Mouse (Mus musculus): ENCODE data around the gene D2hgdh.
A peak's percentile ranks its signal among the peaks of the same experiment; 100 is the strongest.

The D2hgdh gene

DNA sequence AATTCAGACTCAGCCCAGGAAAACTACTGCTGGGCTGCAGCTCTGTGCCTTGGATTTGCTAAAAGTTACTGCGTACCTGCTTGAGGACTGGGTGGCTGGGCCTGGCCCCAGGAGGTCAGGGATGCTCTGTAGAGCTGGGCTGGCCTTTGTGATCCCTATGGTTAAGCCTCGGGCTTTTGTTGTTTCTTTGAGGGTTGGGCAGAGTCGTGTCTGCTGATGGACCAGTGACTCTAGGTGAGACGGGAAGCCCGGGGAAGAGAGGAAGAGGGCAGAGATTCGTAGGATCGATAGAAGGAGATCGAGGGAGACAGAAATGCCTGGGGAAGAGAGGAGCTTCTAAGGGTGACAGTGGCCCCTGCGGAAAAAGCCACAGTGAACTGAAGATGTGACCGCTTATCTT is at the start of gene D2hgdh:
Gene D2hgdh (plus strand): TSS at position 301 of the 400 bp plus-strand sequence.
- DNase-seq (ENCODE audit: extremely low spot score) = no peak

- DNase-seq (ENCODE audit: extremely low spot score) = no peak
Observed at GRCm38 (mm10) chr1:93776686-93777085, 48.0 kb upstream of the D2hgdh start.

- DNase-seq (ENCODE audit: extremely low spot score) = no peak
Observed at GRCm38 (mm10) chr1:93786912-93787311, 37.8 kb upstream of the D2hgdh start.

DNA sequence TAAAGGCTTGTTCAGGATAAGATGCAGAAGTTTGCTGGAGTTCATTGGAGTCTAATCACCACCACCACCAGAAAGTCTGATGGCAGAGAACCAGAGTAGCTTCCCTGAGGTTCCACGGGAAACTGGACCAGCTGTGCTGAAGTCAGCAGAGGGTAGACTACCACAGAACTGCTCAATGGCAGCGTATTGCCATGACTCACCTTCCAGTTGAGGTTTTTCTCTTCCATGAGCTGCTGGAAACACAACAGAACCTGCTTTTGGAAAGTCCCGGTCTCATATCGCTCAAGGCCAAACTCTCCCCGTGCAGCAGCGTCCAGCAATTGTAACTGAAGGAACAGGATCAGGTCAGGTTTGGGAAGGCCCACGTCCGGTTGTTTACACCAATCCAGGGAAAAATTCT is 30.2 kb upstream of the D2hgdh start:
- DNase-seq (ENCODE audit: extremely low spot score) = no peak

- DNase-seq (ENCODE audit: extremely low spot score) = no peak
Observed at GRCm38 (mm10) chr1:93795886-93796285, 28.8 kb upstream of the D2hgdh start.

- no peak for DNase-seq (ENCODE audit: extremely low spot score)
Observed at GRCm38 (mm10) chr1:93800670-93801503, 23.8 kb upstream of the D2hgdh start.

- DNase-seq (ENCODE audit: extremely low spot score) = peak; percentile 92
Observed at GRCm38 (mm10) chr1:93801741-93802238, 22.9 kb upstream of the D2hgdh start, which contains the start of gene Dtymk. Gene Dtymk (minus strand): TSS chr1:93801934.

- DNase-seq (ENCODE audit: extremely low spot score) = no peak
Observed at GRCm38 (mm10) chr1:93802771-93803170, 21.9 kb upstream of the D2hgdh start.

DNA sequence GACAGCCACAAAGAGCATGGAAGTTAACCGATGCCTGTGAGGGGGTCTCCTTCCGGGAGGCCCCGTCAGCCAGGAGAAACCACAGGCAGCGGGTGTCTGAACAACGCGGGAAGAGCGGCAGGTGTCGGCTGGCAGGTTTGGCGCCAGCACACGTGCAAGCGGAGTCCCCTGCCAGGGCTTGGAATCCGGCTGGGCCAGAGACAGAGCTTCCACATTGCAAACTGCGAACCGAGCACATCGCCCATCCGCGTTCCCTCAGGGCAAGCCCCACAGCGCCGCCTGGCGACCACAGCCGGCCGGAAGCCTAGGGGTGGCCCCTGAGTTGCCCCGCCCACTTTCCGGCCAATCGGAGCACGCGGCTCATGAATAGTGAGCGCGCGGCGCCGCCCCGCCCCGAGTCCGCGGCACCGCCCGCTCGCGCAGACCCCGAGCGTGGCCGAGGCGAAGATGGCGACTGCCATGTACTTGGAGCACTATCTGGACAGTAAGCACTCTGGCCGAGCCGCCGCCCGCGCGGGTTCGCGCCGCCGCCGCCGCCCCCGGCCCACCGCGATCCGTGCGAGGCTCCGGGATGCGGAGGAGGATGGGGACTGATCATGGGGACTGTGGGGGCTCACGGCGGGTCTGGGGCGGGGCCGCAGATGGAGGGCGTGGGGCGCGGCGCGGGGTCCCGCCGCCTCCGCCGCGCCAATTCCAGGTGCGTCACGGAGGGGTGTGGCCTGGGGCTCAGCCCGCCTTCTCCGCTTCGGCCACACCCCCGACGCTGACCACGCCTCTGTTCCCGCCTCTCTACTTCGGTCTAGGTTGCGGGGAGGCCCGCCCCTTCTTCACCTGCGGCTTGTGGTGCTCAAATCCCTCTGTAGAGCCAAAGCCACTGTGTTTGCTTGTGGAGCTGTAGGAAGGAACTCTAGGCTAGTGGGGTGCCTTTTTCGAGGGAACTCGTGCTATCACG is 20.9 kb upstream of the D2hgdh start, which contains the start of gene Ing5:
Gene Ing5 (plus strand): TSS at position 410 of the 952 bp plus-strand sequence.
- DNase-seq (ENCODE audit: extremely low spot score) = peak; percentile 100

DNA sequence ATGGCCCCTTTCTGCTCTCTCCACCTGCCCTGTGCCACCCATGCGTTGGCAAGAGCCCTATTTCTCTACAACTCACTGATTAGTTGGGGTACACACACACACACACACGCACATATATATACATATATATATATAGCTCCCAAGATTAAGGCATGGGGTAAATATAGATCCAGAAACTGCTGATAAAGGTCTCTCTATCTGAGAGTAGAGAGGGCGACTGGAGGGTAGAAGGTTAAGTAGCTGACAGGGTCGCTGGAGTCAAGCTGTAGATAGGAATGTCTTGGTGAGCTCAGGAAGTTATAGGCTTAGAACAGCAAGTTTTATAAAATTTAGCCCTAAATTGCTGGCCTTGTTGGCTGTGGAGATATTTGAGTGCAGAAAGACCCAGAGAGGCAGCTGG is 19.9 kb upstream of the D2hgdh start:
- DNase-seq (ENCODE audit: extremely low spot score) = no peak

- DNase-seq (ENCODE audit: extremely low spot score) = no peak
Observed at GRCm38 (mm10) chr1:93805221-93805951, 19.3 kb upstream of the D2hgdh start.

DNA sequence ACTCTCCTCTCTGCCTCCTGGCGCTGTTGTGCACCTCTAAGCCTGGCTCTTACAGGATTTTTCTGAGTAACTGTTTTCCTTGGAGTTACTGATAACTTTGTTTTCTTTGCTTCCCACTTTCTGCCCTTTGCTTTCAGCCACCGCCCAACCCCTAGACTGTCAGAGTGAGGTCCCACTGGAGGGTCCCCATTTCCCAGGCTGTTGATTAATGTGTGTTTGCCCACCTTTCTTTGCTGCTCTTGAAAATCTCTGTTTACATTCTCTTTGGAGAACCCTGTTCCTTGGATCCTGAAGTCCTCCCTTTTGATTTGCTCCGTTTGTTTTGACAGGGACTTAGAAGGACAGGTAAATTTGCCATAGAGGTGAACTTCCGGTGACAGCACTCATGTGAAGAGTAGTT is 15.8 kb upstream of the D2hgdh start:
- no peak for DNase-seq (ENCODE audit: extremely low spot score)

DNA sequence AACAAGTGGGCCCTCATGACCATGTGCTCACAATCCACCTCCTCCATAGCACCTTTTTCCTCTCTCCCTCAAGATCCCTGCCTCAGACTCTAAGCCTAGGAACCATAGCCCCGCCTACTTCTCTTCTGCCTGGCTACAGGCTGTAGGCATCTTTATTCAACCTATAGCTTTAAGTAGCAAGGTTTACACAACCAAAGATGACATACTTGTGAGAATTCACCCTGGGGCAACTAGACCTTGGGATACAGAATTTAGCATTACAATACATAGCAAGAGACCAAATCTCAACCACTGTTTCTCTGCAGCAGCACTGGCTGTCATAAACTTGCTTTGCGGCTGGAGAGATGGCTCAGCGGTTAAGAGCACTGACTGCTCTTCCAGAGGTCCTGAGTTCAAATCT is 14.7 kb upstream of the D2hgdh start:
- no peak for DNase-seq (ENCODE audit: extremely low spot score)

DNA sequence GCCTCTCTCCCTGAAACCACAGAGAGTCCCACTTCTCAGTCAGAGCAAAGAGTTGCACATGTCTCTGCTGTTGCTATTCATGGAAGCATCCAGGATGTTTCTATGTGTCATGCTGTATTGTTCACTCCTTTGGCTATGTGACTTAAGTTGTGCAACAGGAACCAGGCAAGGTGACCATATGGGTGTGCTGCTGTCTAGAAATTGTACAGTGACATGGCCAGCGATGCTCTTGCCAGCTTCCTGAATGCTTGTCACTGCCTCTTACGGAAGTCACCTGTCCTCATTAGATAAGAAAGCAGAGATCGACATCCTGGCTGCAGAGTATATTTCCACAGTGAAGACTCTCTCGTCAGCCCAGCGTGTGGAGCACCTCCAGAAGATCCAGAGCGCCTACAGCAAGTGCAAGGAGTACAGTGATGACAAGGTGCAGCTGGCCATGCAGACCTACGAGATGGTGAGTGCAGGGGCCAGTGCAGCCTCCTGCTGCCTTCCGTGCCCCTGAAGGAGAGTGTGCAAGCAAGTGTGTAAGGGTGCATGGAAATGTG is 13.1 kb upstream of the D2hgdh start:
- DNase-seq (ENCODE audit: extremely low spot score) = no peak

DNA sequence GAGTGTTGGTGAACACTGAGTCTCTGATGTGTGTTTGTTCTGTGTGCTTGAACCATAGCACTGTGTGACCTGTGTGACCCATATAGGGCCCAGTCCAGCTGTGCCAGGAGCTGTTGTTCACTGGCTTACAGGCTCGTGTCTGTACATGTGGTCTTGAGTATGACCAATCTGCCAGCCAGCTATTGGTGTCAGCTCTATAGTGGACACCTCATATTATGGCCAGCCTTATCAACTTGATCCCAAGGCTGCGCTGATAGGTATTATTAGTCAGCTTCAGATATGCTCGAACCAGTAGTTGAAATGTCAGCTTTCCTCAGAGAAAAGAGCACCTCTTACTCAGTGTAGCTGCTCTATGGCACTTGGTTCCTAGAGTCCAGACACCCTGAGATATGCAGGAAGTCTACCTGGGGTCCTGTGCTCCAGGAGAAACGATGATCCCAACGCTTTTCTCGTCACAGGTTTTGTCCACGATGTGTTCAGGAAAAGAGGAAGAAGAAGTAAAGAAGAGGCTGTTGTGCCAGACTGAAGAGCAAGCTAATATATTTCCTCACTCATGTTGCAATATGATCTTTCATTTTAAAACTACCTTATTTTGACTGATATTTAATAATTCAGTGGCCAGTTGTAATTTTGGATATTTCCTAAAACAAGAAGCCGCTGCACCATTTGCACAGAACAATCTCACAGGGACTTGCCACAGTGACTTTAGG is 6.7 kb upstream of the D2hgdh start:
- no peak for DNase-seq (ENCODE audit: extremely low spot score)

DNA sequence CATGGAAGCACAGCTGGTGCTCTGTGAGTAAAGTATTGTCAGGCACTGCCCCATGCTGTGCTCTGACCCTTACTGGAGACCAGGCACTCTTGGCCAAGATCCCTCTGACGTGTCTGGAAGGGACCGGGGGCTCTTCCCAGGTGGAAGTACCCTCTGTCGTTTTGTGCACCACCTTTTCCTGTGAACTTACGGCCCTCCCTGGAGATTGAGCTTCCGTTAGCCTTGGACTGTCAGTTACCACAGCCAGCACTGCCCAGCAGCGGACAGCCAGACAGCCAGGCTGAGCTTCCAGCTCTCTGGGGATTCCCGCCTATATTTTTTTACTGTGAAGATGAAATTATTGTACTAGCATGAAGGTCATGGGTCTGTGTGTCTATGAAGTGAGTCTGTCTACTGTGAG is 6.0 kb upstream of the D2hgdh start:
- DNase-seq (ENCODE audit: extremely low spot score) = no peak

DNA sequence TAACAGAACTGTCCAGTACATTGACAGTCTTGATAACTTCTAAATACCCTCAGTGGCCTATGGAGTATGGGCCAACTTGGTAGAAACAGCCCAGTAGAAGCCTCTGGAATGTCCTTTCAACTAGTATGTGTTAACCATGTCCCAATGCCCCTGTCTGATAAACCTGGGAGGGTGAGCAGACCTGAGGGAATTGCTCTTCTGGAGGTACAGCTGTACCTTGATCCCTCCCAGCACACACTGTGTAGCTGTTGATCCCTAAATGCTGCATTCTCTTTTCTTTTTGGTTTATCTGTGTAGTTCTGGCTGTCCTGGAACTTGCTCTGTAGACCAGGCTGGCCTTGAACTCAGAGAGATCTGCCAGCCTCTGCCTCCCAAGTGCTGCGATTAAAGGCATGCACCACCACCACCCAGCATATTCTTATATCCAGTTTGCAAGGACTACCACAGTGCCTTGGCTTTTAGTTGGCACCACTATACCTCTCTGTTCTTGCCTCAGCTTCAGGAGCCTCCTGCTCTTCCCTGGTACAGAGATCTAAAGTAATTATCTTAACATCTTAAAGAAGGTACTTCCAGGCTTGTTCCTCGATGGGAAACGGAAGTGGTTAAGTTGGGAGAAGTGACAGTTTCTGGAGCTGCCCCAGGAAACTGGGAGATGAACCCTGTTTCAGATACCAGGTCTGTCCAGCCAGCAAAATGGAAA is 763 bp upstream of the D2hgdh start:
- DNase-seq (ENCODE audit: extremely low spot score) = no peak

DNA sequence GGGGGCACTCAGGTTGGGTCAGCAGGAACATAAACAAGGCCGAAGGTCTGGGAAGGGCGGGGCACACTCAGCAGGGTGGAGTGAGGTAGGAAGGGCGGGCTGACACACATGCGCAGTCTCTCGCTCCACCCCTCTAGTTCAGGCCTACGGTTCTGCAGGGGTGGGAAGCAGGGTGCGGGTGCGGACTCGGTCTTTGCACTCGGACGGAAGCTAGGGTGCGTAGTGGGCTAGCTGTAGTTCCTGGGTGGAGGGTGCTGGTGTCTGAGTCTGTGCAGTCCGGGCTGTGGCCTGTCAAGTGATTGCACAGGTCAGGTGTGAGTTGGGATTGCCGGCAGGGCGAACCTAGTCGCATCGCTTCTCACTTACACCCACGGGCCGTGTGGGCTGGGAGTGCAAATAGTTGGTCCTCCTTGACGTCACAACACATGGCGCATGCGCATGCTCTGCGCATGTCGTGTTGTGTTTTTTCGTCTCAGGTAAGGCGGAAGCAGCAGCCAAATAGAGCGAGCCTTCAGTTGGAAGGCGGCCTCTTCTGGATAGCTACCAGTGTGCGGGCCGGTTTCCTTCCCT is 481 bp downstream of the D2hgdh start:
- peak; percentile 90 for DNase-seq (ENCODE audit: extremely low spot score)

DNA sequence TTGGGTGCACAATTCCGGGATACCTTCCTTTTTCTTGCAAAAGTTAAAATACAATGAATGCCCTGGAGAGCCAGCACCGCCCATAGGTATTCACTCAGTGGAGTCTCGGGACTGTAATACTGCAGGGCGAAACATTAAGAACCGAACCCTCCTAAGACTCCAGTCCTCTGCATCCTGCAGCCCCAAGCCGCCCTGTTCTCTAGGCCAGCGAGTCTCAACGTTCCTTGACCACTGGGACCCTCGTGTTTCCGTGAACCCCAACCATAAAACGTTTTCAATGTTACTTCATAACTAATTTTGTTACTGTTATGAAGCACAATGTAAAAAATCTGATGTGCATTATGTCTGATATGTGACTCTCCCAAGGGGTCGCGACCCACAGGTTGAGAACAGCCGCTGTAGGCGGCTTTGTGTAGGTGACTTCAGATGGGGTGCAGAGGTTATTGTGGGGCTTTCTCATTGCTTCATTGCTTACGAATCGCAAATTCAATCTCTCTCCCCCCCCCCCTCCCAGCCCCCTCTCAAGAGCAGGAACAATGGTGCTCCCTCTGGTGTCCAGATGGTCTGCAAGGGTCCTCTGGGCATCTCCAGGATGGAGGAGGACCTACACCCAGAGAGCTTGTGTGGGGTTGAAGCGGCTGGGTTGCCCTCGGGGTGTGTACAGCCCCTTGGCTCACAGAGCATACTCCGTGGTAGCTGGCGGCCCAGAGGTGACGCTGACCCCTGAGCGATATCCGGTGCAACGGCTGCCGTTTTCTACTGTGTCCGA is 1.2 kb downstream of the D2hgdh start:
- no peak for DNase-seq (ENCODE audit: extremely low spot score)

Data from embryo, embryonic 9.5 days (tissue).